Mouse (Mus musculus): ENCODE data around the gene Csad.

DNA sequence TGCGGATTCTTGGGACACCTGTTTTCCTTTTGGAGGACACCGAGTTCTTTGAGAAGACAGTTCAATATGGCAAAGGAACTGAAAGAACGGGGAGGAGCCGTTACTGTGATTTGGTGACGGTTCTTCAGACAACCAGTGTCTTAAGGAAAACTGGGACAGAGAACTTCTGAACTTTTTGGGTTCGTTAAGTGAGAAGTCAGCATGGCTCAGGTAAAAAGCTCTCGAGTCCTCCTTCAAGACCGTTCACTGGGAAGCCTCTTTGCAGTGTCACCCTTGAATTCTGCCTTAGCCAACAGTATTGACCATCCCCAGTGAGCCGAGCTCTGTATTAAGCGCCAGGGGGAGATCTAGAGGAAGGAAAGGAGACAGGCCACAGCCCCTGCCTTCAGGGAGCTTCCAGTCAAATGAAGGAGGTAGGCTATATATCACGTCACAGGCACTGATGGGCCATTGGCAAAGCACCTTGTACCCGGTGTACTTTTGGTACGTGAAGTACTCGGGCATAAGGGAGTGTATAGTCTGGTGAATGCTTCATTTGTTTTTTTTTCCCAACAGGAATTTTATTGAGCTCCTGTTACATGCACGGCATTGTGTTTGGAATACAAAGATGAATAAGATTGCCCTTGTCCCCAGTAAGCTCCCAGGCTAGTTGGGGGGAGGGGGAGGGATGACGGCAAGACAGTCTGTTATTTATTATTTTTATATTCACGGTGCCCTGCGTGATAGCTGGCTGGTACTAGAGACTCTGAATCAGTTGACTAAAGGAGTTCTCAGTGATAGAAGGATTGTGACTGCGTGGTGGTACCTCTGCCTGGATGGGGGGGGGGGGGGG, at the start of gene Csad:
- TF ChIP-seq CTCF (IDR thresholded peaks at IDR 0.05; ENCODE audit: control insufficient read depth, insufficient read depth, low read length) (no peak), POLR2A (IDR thresholded peaks at IDR 0.05; ENCODE audit: borderline replicate concordance, control insufficient read depth, low read depth, low read length) (no peak)
